Comparison of ENCODE assay signal across 11 mouse cellular contexts in genomic region chr15:80127191-80127590, GRCm38 (mm10). TPM values are rescaled to one million over a fixed set of nuclear protein-coding genes. Genes with fewer than 3 reads are reported as not detected.
DNase-seq lines count a peak whose midpoint lies in the region; ATAC-seq and TF ChIP-seq lines count a peak whose summit lies in the region.
"Had no signal": no experiment of that assay in that cellular context is flagged by ENCODE, and none has a peak within 500 bp of the region (broad histone marks: within the 10 kb centered on the region; RNA-seq: fewer than 3 reads in every experiment).

No protein-coding gene starts in this region.

- 66% methylated on average over 1 of the region's 1 CpGs for WGBS in intestine, postnatal 0 days
- 57% methylated on average over 1 of the region's 1 CpGs for WGBS in intestine, embryonic 16.5 days
- 27% methylated on average over 1 of the region's 1 CpGs for WGBS in liver, embryonic 13.5 days (ENCODE audit: insufficient replicate concordance)

- peak; percentile 32 for DNase-seq in A20 (ENCODE audit: low read depth, low spot score)
- peak; percentile 66 for DNase-seq in NIH3T3 (ENCODE audit: low read depth)
- DNase-seq in liver, embryonic 13.5 days, result no peak
- no peak for DNase-seq in left cerebral cortex, adult 18-20 months (ENCODE audit: low spot score in 2 of 2)
- DNase-seq in urinary bladder, postnatal 25 days (ENCODE audit: low spot score), result no peak
- DNase-seq: cerebellum, adult 11 months; kidney, adult 18-20 months had no signal

- peak; percentile 61 for TF ChIP-seq CTCF in intestine, postnatal 0 days (IDR thresholded peaks at IDR 0.05; ENCODE audit: low read depth)

- no peak overlapping the region for H3K4me3 ChIP-seq in intestine, postnatal 0 days (ENCODE audit: low read depth, low read length)
- no peak overlapping the region for H3K4me3 ChIP-seq in intestine, embryonic 16.5 days (ENCODE audit: low read length)
- no peak overlapping the region for H3K4me3 ChIP-seq in liver, embryonic 13.5 days (replicated peaks)
- H3K4me3 ChIP-seq: heart, embryonic 13.5 days; myocyte had no signal

- no peak overlapping the region for H3K27ac ChIP-seq in intestine, postnatal 0 days (ENCODE audit: low read depth, low read length)
- no peak overlapping the region for H3K27ac ChIP-seq in intestine, embryonic 16.5 days (ENCODE audit: low read length)
- H3K27ac ChIP-seq in liver, embryonic 13.5 days, result peak overlapping the region; percentile 40; the same call in 1 of the 2 replicates
- H3K27ac ChIP-seq: heart, embryonic 13.5 days had no signal

- H3K27me3 ChIP-seq in intestine, postnatal 0 days (replicated peaks; ENCODE audit: control insufficient read depth, insufficient read depth, low read length), result no peaks in the 10 kb centered on the region
- H3K27me3 ChIP-seq in intestine, embryonic 16.5 days (replicated peaks; ENCODE audit: control insufficient read depth, insufficient read depth, low read length), result no peaks in the 10 kb centered on the region
- H3K27me3 ChIP-seq in liver, embryonic 13.5 days, result no peaks in the 10 kb centered on the region
- H3K27me3 ChIP-seq: heart, embryonic 13.5 days had no signal

- H3K4me2 ChIP-seq in intestine, postnatal 0 days (replicated peaks; ENCODE audit: low read depth), result no peak overlapping the region
- no peak overlapping the region for H3K4me2 ChIP-seq in intestine, embryonic 16.5 days (ENCODE audit: low read depth, low read length)
- no peak overlapping the region for H3K4me2 ChIP-seq in liver, embryonic 13.5 days
- H3K4me2 ChIP-seq: heart, embryonic 13.5 days had no signal

- H3K4me1 ChIP-seq in intestine, postnatal 0 days (replicated peaks; ENCODE audit: control insufficient read depth, insufficient read depth, low read length), result no peaks in the 10 kb centered on the region
- H3K4me1 ChIP-seq in intestine, embryonic 16.5 days (ENCODE audit: control insufficient read depth, insufficient read depth, low read length), result no peaks in the 10 kb centered on the region
- H3K4me1 ChIP-seq in liver, embryonic 13.5 days (replicated peaks), result peaks cover 50% of the 10 kb centered on the region

- no peaks in the 10 kb centered on the region for H3K9me3 ChIP-seq in intestine, postnatal 0 days (ENCODE audit: control insufficient read depth)
- H3K9me3 ChIP-seq in intestine, embryonic 16.5 days (ENCODE audit: control insufficient read depth, low read length), result no peaks in the 10 kb centered on the region
- no peaks in the 10 kb centered on the region for H3K9me3 ChIP-seq in liver, embryonic 13.5 days (replicated peaks)
- H3K9me3 ChIP-seq: heart, embryonic 13.5 days had no signal

- ATAC-seq in intestine, postnatal 0 days, result no peak
- no peak; the same call in 1 of the 2 replicates for ATAC-seq in intestine, embryonic 16.5 days
- no peak for ATAC-seq in liver, embryonic 13.5 days (ENCODE audit: low read depth)

- H3K36me3 ChIP-seq in intestine, postnatal 0 days (ENCODE audit: control insufficient read depth, insufficient read depth), result no peaks in the 10 kb centered on the region
- H3K36me3 ChIP-seq in intestine, embryonic 16.5 days (ENCODE audit: control insufficient read depth, insufficient read depth, low read length), result no peaks in the 10 kb centered on the region
- H3K36me3 ChIP-seq in liver, embryonic 13.5 days, result no peaks in the 10 kb centered on the region
- H3K36me3 ChIP-seq: heart, embryonic 13.5 days had no signal

- H3K9ac ChIP-seq in intestine, postnatal 0 days (ENCODE audit: low read depth, low read length), result no peak overlapping the region
- no peak overlapping the region for H3K9ac ChIP-seq in intestine, embryonic 16.5 days (ENCODE audit: low read depth, low read length)
- no peak overlapping the region for H3K9ac ChIP-seq in liver, embryonic 13.5 days
- H3K9ac ChIP-seq: heart, embryonic 13.5 days had no signal

RNA-seq across cellular contexts. Expression of gene Tab1, which starts 5.7 kb away (rescaled TPM):
- polyA plus RNA-seq in intestine, postnatal 0 days (2015; fragmentation: Nextera tagmentation; extraction: Ambion mirVana), result 12.6 and 13.6 TPM in 2 replicates
- 28.2 and 29.6 TPM in 2 replicates for polyA plus RNA-seq in intestine, embryonic 16.5 days (2015; fragmentation: Nextera tagmentation; extraction: Ambion mirVana)
- polyA plus RNA-seq in liver, embryonic 13.5 days (2015; fragmentation: Nextera tagmentation; extraction: Ambion mirVana), result 12.5 and 12.9 TPM in 2 replicates
- total RNA-seq in left cerebral cortex, adult 18-20 months (2021), result 10 to 100 TPM; 23.8 to 25.7 TPM

RNA-seq across cellular contexts. Expression of gene Rpl3, which starts 35.5 kb away (rescaled TPM):
- polyA plus RNA-seq in intestine, postnatal 0 days (2015; fragmentation: Nextera tagmentation; extraction: Ambion mirVana), result 436 and 450 TPM in 2 replicates
- 1,018 and 1,133 TPM in 2 replicates for polyA plus RNA-seq in intestine, embryonic 16.5 days (2015; fragmentation: Nextera tagmentation; extraction: Ambion mirVana)
- 807 and 835 TPM in 2 replicates for polyA plus RNA-seq in liver, embryonic 13.5 days (2015; fragmentation: Nextera tagmentation; extraction: Ambion mirVana)
- total RNA-seq in left cerebral cortex, adult 18-20 months (2021), result 100 to 1,000 TPM; 526 to 554 TPM

RNA-seq across cellular contexts. Expression of gene Syngr1, which starts 36.1 kb away (rescaled TPM):
- 6.8 and 10.4 TPM in 2 replicates for polyA plus RNA-seq in intestine, postnatal 0 days (2015; fragmentation: Nextera tagmentation; extraction: Ambion mirVana)
- 15.2 and 16.0 TPM in 2 replicates for polyA plus RNA-seq in intestine, embryonic 16.5 days (2015; fragmentation: Nextera tagmentation; extraction: Ambion mirVana)
- polyA plus RNA-seq in liver, embryonic 13.5 days (2015; fragmentation: Nextera tagmentation; extraction: Ambion mirVana), result 16.0 and 20.5 TPM in 2 replicates
- 100 to 1,000 TPM; 421 to 438 TPM for total RNA-seq in left cerebral cortex, adult 18-20 months (2021)

RNA-seq across cellular contexts. Expression of gene Mgat3, which starts 46.3 kb away (rescaled TPM):
- 12.2 and 13.1 TPM in 2 replicates for polyA plus RNA-seq in intestine, postnatal 0 days (2015; fragmentation: Nextera tagmentation; extraction: Ambion mirVana)
- polyA plus RNA-seq in intestine, embryonic 16.5 days (2015; fragmentation: Nextera tagmentation; extraction: Ambion mirVana), result 14.8 and 19.7 TPM in 2 replicates
- 0.44 and 0.58 TPM in 2 replicates for polyA plus RNA-seq in liver, embryonic 13.5 days (2015; fragmentation: Nextera tagmentation; extraction: Ambion mirVana)
- 100 to 1,000 TPM; 124 TPM for total RNA-seq in left cerebral cortex, adult 18-20 months (2021)

Comparison
In these comparisons a context has a peak if more than half of its experiments do, and no peak if none do; other contexts are left out.
1. DNase-seq: peak in A20 (single experiment) and NIH3T3 (single experiment); none in liver, embryonic 13.5 days (single experiment), left cerebral cortex, adult 18-20 months (0 of 2) and urinary bladder, postnatal 25 days (single experiment).